Mouse (Mus musculus): ENCODE data around the gene Esp18.

The Esp18 gene

DNA sequence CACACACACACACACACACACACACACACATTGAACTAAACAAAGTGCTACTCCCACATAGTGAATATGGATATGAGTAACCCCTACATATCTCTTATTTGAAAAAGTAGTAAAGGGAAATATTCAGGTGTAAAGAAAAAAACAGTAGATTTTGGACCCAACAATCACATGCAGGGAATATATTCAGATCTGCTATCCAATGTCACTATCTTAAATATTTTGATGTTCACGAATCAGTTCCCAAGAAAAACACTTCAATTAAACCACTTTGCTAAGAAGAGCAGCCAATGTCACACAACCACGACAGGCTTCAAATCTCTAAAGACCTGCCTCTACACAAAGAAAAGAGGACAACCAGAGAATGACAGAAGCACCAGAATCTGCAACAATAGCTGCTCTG, at the start of gene Esp18:
Gene Esp18, plus strand, starts transcription at position 301 of the 400 bp plus-strand sequence.
- no peak for DNase-seq

DNA sequence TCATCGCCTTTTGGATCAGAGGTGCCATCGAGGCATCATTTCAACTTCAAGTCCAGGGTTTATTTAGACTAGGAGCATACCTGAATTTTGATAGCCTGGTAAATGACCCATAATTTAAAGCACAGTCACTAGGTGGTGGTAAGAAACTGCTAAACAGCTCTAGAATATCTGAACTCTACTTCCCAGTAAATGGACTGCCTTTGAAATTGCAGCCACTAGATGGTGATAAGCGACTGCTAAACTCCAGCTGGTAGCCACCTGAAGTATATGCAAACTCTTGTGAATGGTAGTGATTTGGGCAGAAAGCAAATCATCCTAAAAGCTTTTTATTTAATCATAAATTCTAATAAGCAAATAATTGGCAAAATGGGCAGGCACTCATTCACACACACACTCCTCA, 42.8 kb upstream of the Esp18 start:
- no peak for DNase-seq

Data from cerebellum, postnatal 10 days (tissue).